Mouse (Mus musculus) forebrain, embryonic 16.5 days (tissue): Measurements from ENCODE around the gene Ppp4r3a. TPM values are rescaled to one million over a fixed set of nuclear protein-coding genes. Genes with fewer than 3 reads are reported as not detected.

ENCODE experiments used
- ATAC-seq: fragments of 200-750 bp; cut with Nextera tagmentation; 2 replicates; pipeline ENCODE4 v1.8.0; 2017; ENCODE audit warnings: mild to moderate bottlenecking, moderate library complexity
- H3K27ac ChIP-seq: fragments of 300-500 bp; sonication (generic); 2 replicates; pipeline ENCODE4 v1.5.1; 2014; ENCODE audit warnings: low read length, control low read depth
- H3K27me3 ChIP-seq: fragments of 300-500 bp; sonication (generic); replicated peaks from 2 replicates; pipeline ENCODE4 v1.6.1; 2014; ENCODE audit warnings: low read length; ENCODE audit not compliant: control insufficient read depth, insufficient read depth
- H3K36me3 ChIP-seq: fragments of 300-500 bp; sonication (generic); 2 replicates; pipeline ENCODE4 v1.6.1; 2014; ENCODE audit not compliant: control insufficient read depth, insufficient read depth
- H3K4me1 ChIP-seq: fragments of 300-500 bp; sonication (generic); replicated peaks from 2 replicates; pipeline ENCODE4 v1.6.1; 2014; ENCODE audit warnings: low read length; ENCODE audit not compliant: control insufficient read depth, insufficient read depth
- H3K4me2 ChIP-seq: fragments of 300-500 bp; sonication (generic); 2 replicates; pipeline ENCODE4 v1.6.1; 2014; ENCODE audit warnings: mild to moderate bottlenecking, low read length, control low read depth
- H3K4me3 ChIP-seq: fragments of 300-500 bp; sonication (generic); replicated peaks from 2 replicates; pipeline ENCODE4 v1.5.1; 2014; ENCODE audit warnings: mild to moderate bottlenecking, low read length, control low read depth
- H3K9ac ChIP-seq: fragments of 300-500 bp; sonication (generic); replicated peaks from 2 replicates; pipeline ENCODE4 v1.6.1; 2014; ENCODE audit warnings: low read depth, low read length, control low read depth
- H3K9me3 ChIP-seq: fragments of 300-500 bp; sonication (generic); 2 replicates; pipeline ENCODE4 v1.6.1; 2016; ENCODE audit warnings: low read length; ENCODE audit not compliant: control insufficient read depth
- WGBS: fragments of 180-500 bp; shearing (Covaris S2); extraction: QIAGEN DNeasy Blood & Tissue Kit; methylation state at CpG from one replicate; pipeline ENCODE4 v1.1.7; 2014; 5-methylcytosine and 5-hydroxymethylcytosine counted together
- polyA plus RNA-seq: library from polyadenylated mRNA; unstranded; fragments of >200 nt; fragmentation: Nextera tagmentation; extraction: Ambion mirVana; gene quantifications from 2 replicates; pipeline ENCODE4 v1.2.1, GENCODE M21; 2015

The Ppp4r3a gene
- polyA plus RNA-seq, 1 experiment from 2014 or later = 32.4 TPM

DNA sequence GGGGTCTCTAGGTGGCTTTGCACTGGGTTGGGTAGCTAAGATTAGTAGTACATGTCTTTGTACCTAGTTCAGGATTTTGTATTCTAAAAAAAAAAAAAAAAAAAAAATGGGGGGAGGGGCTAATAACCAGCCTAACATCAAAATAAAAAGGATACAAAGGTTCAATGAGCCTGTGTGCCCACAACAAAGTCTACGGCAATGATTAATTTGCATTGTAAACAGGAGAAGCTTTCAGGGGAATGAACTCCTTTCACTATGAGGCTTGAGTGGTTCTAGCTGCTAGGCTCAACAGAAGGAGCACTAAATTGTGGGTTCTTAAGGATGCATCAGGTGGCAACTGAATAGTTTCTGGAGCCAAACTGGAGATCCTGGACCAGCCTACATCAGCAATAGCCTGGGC is 17.2 kb downstream of the Ppp4r3a start:
- Histone ChIP-seq H3K9me3 (no peaks in the 10 kb centered on the region), H3K4me2 (no peak overlapping the region), H3K27me3 (no peaks in the 10 kb centered on the region), H3K27ac (no peak overlapping the region), H3K36me3 (peaks cover 13% of the 10 kb centered on the region), H3K9ac (no peak overlapping the region), H3K4me3 (no peak overlapping the region), H3K4me1 (no peaks in the 10 kb centered on the region)
- no peak for ATAC-seq
- WGBS = 38% methylated on average over 1 of the region's 1 CpGs

DNA sequence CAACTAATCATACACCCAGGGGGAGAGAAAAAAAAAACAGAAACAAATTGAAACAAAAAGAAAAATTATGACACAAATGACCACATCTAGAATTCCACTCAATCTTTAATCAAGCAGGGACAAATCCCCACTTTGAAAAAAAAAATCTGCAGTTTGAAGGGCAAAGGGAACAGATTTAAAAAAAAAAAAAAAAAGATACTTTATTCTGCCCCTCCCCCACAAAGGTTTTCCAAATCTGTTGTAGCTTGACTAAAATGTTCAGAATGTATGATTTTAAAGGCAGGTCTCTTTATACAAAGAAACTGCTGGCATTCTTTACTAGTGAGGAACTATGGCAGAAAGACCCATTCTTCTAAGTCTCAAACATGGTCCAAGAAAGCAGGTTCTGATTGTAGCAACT is 43.5 kb downstream of the Ppp4r3a start:
- no peak overlapping the region for H3K4me2 ChIP-seq
- no peaks in the 10 kb centered on the region for H3K9me3 ChIP-seq
- no peak overlapping the region for H3K4me3 ChIP-seq
- no peaks in the 10 kb centered on the region for H3K27me3 ChIP-seq
- no peak overlapping the region for H3K9ac ChIP-seq
- H3K4me1 ChIP-seq = no peaks in the 10 kb centered on the region
- H3K27ac ChIP-seq = no peak overlapping the region
- peaks cover 35% of the 10 kb centered on the region for H3K36me3 ChIP-seq
- no peak for ATAC-seq

DNA sequence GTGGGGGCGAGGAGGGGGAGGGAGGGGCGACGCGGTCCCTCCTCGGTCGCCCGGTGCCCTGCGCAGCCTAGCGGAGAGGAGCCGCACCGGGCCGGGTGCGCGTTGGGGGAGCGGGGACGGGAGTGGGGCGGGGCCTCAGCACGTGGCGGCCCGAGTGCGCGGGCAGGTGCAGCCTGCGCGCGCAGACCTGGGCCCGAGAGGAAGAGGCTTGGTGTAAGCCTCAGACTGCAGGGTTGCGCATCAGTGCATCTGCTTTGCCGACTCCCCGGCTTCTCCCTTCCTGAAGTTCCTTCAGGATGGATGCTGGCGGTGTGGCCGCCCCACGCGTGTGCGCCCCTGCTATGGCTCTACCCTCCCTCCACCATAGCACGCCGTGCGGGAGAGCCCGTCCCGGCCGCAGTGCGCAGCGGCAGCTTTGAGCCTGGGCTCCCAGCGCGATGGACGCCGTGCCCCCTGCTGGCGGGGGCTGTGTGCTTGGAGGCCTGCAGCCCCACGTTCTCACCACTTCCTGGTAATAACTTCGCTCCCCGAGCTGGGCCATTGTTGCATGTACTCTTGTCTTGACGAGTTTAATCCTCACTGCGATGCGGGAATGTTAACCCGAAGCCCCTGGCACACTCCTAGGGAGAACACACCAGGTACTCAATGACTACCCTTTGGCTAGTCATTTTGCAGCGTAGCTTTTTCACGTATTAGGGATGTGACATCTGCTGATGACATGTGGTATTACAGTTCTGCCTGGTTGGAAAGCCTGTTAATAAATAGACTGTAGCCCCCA is 54.4 kb downstream of the Ppp4r3a start, which contains the start of gene Ccdc88c:
TSS of gene Ccdc88c (minus strand) at position 103 of the 778 bp plus-strand sequence.
- peak within 1 kb of the TSS; percentile 88 for H3K4me3 ChIP-seq
- ATAC-seq = peak; percentile 88

DNA sequence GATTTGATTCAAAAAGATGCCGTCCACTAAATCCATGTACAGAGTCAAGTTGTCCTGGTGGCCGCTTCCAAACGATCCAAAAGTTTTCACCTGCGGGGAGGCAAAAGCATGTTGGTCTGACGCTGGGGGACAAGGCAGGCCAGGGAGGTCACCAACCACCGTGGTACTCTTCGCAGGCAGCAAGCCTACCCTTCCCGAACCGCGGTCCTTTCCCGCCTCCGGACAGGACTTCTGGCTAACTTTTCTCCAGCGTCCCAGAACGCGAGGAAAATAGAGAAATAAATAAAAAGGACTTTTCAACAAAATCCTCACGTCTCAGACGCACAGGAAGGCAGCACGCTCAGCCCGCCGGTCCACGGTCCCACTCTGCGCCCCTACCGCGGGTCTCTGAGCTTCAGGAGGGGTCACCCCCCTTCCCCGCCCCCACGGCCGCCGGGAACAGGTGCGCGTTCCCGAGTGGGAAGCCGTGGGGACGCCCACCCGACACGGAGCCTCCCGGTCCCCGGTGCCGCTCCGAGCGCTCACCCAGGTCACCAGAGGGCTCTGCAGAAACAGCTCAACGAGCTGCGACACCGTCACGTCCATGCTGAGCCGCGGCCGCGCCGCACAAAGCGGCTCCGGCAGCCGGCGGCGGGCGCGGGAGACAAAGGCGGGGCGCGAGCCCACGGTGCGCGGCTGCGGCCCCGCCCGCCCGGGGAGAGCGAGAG is 55.1 kb downstream of the Ppp4r3a start:
- no peaks in the 10 kb centered on the region for H3K27me3 ChIP-seq
- H3K27ac ChIP-seq = peak overlapping the region; percentile 97
- under 1% methylated on average over 50 of the region's 67 CpGs for WGBS
- peak overlapping the region; percentile 88 for H3K4me3 ChIP-seq
- peak overlapping the region; percentile 93 for H3K9ac ChIP-seq
- H3K4me1 ChIP-seq = peaks cover 44% of the 10 kb centered on the region
- peak overlapping the region; percentile 78 for H3K4me2 ChIP-seq
- H3K9me3 ChIP-seq = no peaks in the 10 kb centered on the region
- no peaks in the 10 kb centered on the region for H3K36me3 ChIP-seq
- ATAC-seq = peak; percentile 8

More for the DNA sequence above, 54.4 kb downstream of the Ppp4r3a start, which contains the start of gene Ccdc88c:
- peaks cover 37% of the 10 kb centered on the region for H3K4me1 ChIP-seq
- H3K9me3 ChIP-seq = no peaks in the 10 kb centered on the region
- H3K9ac ChIP-seq = peak within 1 kb of the TSS; percentile 93
- H3K27ac ChIP-seq = peak within 1 kb of the TSS; percentile 97
- H3K27me3 ChIP-seq = no peaks in the 10 kb centered on the region
- peak within 1 kb of the TSS; percentile 78 for H3K4me2 ChIP-seq
- WGBS = under 1% methylated on average over 44 of the region's 56 CpGs
- H3K36me3 ChIP-seq = no peaks in the 10 kb centered on the region

DNA sequence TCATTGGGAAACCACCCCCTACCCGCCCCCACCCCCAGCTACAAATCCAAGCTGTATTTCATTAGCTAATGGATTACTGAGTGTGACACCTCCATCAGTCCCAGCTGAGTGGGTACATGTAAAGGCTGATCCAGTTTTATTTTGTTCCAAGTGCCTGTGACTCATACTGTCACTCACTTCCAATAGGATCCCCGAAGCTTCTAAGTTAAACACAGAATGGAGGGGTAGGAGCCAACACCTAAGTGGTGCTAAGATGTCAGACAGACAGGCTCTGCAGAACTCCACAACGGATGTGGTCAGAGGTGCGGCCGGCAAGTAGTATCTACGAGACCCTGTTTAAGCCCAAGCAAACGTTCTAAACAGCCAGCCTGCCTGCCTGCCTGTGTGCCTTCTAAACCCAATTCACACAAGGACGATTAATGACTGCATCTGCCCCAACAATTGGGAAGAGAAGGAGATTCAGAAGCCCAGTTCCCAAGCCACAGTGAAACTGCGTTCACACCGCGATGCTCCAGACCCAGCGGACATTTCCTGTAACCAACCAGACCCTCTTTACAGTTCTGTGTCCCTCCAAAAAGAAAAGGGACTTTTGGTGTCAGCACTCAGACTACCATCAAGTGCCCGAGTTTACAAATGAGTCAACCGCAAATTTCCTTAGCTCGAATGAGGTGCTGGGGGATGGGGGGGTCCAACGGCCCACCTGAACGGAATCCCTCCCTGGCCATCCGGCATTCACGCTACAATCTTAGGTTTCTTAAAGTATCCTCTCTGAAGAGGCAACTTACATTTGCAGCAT is 55.9 kb downstream of the Ppp4r3a start:
- H3K4me1 ChIP-seq = peaks cover 50% of the 10 kb centered on the region
- no peak overlapping the region for H3K27ac ChIP-seq
- no peaks in the 10 kb centered on the region for H3K9me3 ChIP-seq
- H3K4me3 ChIP-seq = peak overlapping the region; percentile 88
- WGBS = under 1% methylated on average over 19 of the region's 19 CpGs
- peak overlapping the region; percentile 93 for H3K9ac ChIP-seq
- H3K4me2 ChIP-seq = peak overlapping the region; percentile 78
- no peaks in the 10 kb centered on the region for H3K27me3 ChIP-seq
- no peak for ATAC-seq
- no peaks in the 10 kb centered on the region for H3K36me3 ChIP-seq

DNA sequence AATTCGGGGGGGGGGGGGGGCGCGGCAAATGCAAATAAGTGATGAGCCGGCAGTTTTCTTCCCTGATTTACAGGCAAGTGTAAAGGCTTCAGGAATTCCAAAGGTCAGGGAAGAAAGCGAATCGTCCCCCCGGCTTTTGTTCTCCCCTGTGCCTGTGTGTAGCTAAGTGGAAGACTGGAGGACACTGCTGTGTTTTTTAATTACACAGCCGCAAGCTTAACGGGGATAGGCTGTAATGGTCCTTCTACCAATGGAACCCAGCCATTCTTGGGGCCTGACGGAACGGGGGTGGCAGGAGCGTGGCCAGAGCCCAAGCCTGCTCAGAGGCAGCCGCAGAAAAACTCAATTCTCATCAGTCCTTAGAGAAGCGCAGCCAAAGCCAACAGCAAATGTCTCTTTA is 56.6 kb downstream of the Ppp4r3a start:
- H3K4me2 ChIP-seq = peak overlapping the region; percentile 78
- no peak for ATAC-seq
- no peak overlapping the region for H3K27ac ChIP-seq
- WGBS = 4% methylated on average over 14 of the region's 14 CpGs
- H3K4me1 ChIP-seq = peaks cover 50% of the 10 kb centered on the region
- no peaks in the 10 kb centered on the region; the same call in 1 of the 2 replicates for H3K36me3 ChIP-seq
- peak overlapping the region; percentile 88 for H3K4me3 ChIP-seq
- H3K9ac ChIP-seq = peak overlapping the region; percentile 93
- H3K9me3 ChIP-seq = no peaks in the 10 kb centered on the region
- H3K27me3 ChIP-seq = no peaks in the 10 kb centered on the region

DNA sequence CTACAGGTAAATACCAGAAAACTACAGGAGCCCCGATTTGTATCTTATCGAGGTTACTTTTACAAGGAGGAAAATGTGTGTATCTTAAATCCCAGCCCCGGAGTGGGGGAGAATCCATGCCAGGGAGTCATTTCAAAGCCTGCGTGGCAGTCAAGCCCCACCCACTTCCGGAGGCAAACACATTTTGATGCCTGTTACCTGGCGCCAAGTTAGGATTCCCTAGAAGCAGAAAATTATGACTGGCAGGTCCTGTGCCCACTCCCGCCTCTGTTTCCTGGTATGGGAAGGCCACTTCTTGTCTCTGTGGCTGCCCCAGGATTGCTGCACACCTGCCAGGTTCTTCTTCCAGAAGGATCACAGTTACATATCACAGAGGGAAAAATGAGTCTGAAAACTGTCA is 57.0 kb downstream of the Ppp4r3a start:
- Histone ChIP-seq H3K27ac (no peak overlapping the region), H3K4me3 (peak overlapping the region; percentile 88), H3K9me3 (no peaks in the 10 kb centered on the region), H3K4me2 (peak overlapping the region; percentile 78), H3K9ac (peak overlapping the region; percentile 93), H3K4me1 (peaks cover 50% of the 10 kb centered on the region), H3K36me3 (no peaks in the 10 kb centered on the region; the same call in 1 of the 2 replicates), H3K27me3 (no peaks in the 10 kb centered on the region)
- no peak for ATAC-seq
- 26% methylated on average over 7 of the region's 7 CpGs for WGBS

DNA sequence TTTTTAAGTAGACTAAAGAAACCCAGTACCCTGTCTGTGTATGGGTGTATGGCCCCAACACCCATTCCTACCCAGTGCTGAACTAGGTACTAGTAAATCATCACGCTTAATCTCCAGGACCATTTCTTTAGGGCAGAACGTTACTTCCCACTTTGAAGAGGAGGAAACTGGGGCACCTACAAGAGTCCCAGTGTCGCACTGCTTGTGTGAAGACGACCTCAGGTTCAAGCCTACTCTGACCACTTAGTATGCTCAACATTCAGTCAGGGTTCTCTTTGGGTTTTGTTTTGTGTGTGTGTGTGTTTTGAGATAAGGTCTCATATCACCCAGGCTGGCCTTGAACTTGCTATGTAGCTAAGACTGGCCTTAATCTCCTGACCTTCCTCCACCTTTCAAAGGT is 57.5 kb downstream of the Ppp4r3a start:
- H3K9ac ChIP-seq = peak overlapping the region; percentile 93; the same call in 1 of the 2 replicates
- WGBS = 83% methylated on average over 4 of the region's 4 CpGs
- no peak overlapping the region for H3K27ac ChIP-seq
- no peaks in the 10 kb centered on the region for H3K27me3 ChIP-seq
- H3K4me1 ChIP-seq = peaks cover 50% of the 10 kb centered on the region
- no peak for ATAC-seq
- H3K9me3 ChIP-seq = no peaks in the 10 kb centered on the region
- H3K4me3 ChIP-seq = peak overlapping the region; percentile 88; the same call in 1 of the 2 replicates
- H3K4me2 ChIP-seq = peak overlapping the region; percentile 78
- no peaks in the 10 kb centered on the region; the same call in 1 of the 2 replicates for H3K36me3 ChIP-seq

DNA sequence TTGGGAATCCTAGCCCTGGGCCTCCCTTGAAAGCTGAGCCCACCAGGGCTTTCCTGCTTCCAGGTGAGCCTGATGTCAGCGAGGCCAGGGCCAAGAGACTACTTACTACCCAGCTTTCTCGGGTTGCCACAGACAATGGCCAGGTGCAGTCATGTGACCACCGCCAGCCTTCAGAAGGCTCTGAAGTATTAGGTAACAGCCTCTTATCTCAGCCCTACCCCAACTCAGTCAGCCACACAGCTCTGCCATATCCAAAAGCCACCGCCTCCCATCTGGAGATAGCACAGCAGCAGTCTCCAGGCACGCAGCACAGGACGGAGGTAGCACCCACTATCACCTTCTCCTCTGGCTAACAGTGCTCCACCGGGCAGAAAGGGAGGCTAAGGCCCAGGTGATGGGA is 58.1 kb downstream of the Ppp4r3a start:
- peak overlapping the region; percentile 10 for H3K4me2 ChIP-seq
- H3K9ac ChIP-seq = no peak overlapping the region
- no peaks in the 10 kb centered on the region; the same call in 1 of the 2 replicates for H3K36me3 ChIP-seq
- no peak for ATAC-seq
- H3K9me3 ChIP-seq = no peaks in the 10 kb centered on the region
- H3K27ac ChIP-seq = 0 out of 2 replicates have a peak overlapping the region, but pooled peaks have one; percentile 24
- H3K4me3 ChIP-seq = no peak overlapping the region
- H3K4me1 ChIP-seq = peaks cover 53% of the 10 kb centered on the region
- 63% methylated on average over 7 of the region's 7 CpGs for WGBS
- no peaks in the 10 kb centered on the region for H3K27me3 ChIP-seq
